Mouse (Mus musculus): ENCODE data around the gene Spsb4. TPM values are rescaled to one million over a fixed set of nuclear protein-coding genes. Genes with fewer than 3 reads are reported as not detected.
A peak's percentile ranks its signal among the peaks of the same experiment; 100 is the strongest.

Gene Spsb4
- 81.8 and 84.6 TPM in 2 replicates for polyA plus RNA-seq (2014; fragmentation: Nextera tagmentation; extraction: Ambion mirVana)

GRCm38 (mm10) chr9:97018677-97019147 is at the start of gene Spsb4:
Spsb4 (minus strand) TSS chr9:97018843.
- no peaks in the 10 kb centered on the region for H3K36me3 ChIP-seq (ENCODE audit: control insufficient read depth, insufficient read depth, low read length)
- H3K27me3 ChIP-seq (ENCODE audit: control insufficient read depth, insufficient read depth, low read length), result no peaks in the 10 kb centered on the region
- peaks cover 17% of the 10 kb centered on the region for H3K4me1 ChIP-seq (replicated peaks; ENCODE audit: control insufficient read depth, insufficient read depth, low read length)
- H3K9me3 ChIP-seq (ENCODE audit: control insufficient read depth, low read length), result no peaks in the 10 kb centered on the region
- ATAC-seq (replicated peaks; ENCODE audit: low FRiP score) (peak; percentile 92), DNase-seq (ENCODE audit: low spot score) (peak; percentile 97)
- peak within 1 kb of the TSS; percentile 69 for H3K4me2 ChIP-seq (ENCODE audit: low read depth, low read length, severe bottlenecking)
- H3K27ac ChIP-seq (ENCODE audit: low read depth, low read length), result peak within 1 kb of the TSS; percentile 98
- peak within 1 kb of the TSS; percentile 94 for H3K9ac ChIP-seq (ENCODE audit: low read length)
- under 1% methylated on average over 46 of the region's 47 CpGs for WGBS
- H3K4me3 ChIP-seq (ENCODE audit: low read depth, low read length), result peak within 1 kb of the TSS; percentile 72

GRCm38 (mm10) chr9:97067761-97068160 is 49.1 kb upstream of the Spsb4 start:
- no peaks in the 10 kb centered on the region for H3K27me3 ChIP-seq (ENCODE audit: control insufficient read depth, insufficient read depth, low read length)
- 78% methylated on average over 6 of the region's 6 CpGs for WGBS
- H3K9ac ChIP-seq (ENCODE audit: low read length), result no peak overlapping the region
- H3K36me3 ChIP-seq (ENCODE audit: control insufficient read depth, insufficient read depth, low read length), result no peaks in the 10 kb centered on the region
- DNase-seq (ENCODE audit: low spot score), result no peak
- H3K4me1 ChIP-seq (replicated peaks; ENCODE audit: control insufficient read depth, insufficient read depth, low read length), result no peaks in the 10 kb centered on the region
- H3K27ac ChIP-seq (ENCODE audit: low read depth, low read length), result no peak overlapping the region
- ATAC-seq (replicated peaks; ENCODE audit: low FRiP score), result no peak
- H3K4me3 ChIP-seq (ENCODE audit: low read depth, low read length), result no peak overlapping the region
- no peak overlapping the region for H3K4me2 ChIP-seq (ENCODE audit: low read depth, low read length, severe bottlenecking)
- H3K9me3 ChIP-seq (ENCODE audit: control insufficient read depth, low read length), result no peaks in the 10 kb centered on the region

GRCm38 (mm10) chr9:97065885-97066284 is 47.2 kb upstream of the Spsb4 start:
- Histone ChIP-seq H3K4me3 (ENCODE audit: low read depth, low read length) (no peak overlapping the region), H3K36me3 (ENCODE audit: control insufficient read depth, insufficient read depth, low read length) (no peaks in the 10 kb centered on the region), H3K27me3 (ENCODE audit: control insufficient read depth, insufficient read depth, low read length) (no peaks in the 10 kb centered on the region), H3K9me3 (ENCODE audit: control insufficient read depth, low read length) (no peaks in the 10 kb centered on the region), H3K9ac (ENCODE audit: low read length) (no peak overlapping the region), H3K4me1 (replicated peaks; ENCODE audit: control insufficient read depth, insufficient read depth, low read length) (0 out of 2 replicates have a peak, but pooled peaks cover 1% of the 10 kb centered on the region), H3K4me2 (ENCODE audit: low read depth, low read length, severe bottlenecking) (no peak overlapping the region), H3K27ac (ENCODE audit: low read depth, low read length) (no peak overlapping the region)
- ATAC-seq (replicated peaks; ENCODE audit: low FRiP score) (no peak), DNase-seq (ENCODE audit: low spot score) (no peak)
- 84% methylated on average over 4 of the region's 4 CpGs for WGBS

- no peak overlapping the region for H3K27ac ChIP-seq (ENCODE audit: low read depth, low read length)
- H3K27me3 ChIP-seq (ENCODE audit: control insufficient read depth, insufficient read depth, low read length), result no peaks in the 10 kb centered on the region
- H3K4me3 ChIP-seq (ENCODE audit: low read depth, low read length), result no peak overlapping the region
- DNase-seq (ENCODE audit: low spot score) (no peak), ATAC-seq (replicated peaks; ENCODE audit: low FRiP score) (no peak)
- WGBS, result 71% methylated on average over 5 of the region's 5 CpGs
- no peaks in the 10 kb centered on the region for H3K9me3 ChIP-seq (ENCODE audit: control insufficient read depth, low read length)
- H3K9ac ChIP-seq (ENCODE audit: low read length), result no peak overlapping the region
- H3K36me3 ChIP-seq (ENCODE audit: control insufficient read depth, insufficient read depth, low read length), result no peaks in the 10 kb centered on the region
- H3K4me1 ChIP-seq (replicated peaks; ENCODE audit: control insufficient read depth, insufficient read depth, low read length), result 0 out of 2 replicates have a peak, but pooled peaks cover 2% of the 10 kb centered on the region
- H3K4me2 ChIP-seq (ENCODE audit: low read depth, low read length, severe bottlenecking), result no peak overlapping the region
These were observed 46.6 kb upstream of the Spsb4 start for GRCm38 (mm10) chr9:97065216-97065615.

- ATAC-seq (replicated peaks; ENCODE audit: low FRiP score) (no peak), DNase-seq (ENCODE audit: low spot score) (no peak)
- WGBS, result 89% methylated on average over 1 of the region's 1 CpGs
- Histone ChIP-seq H3K4me3 (ENCODE audit: low read depth, low read length) (no peak overlapping the region), H3K27me3 (ENCODE audit: control insufficient read depth, insufficient read depth, low read length) (no peaks in the 10 kb centered on the region), H3K27ac (ENCODE audit: low read depth, low read length) (no peak overlapping the region), H3K4me2 (ENCODE audit: low read depth, low read length, severe bottlenecking) (no peak overlapping the region), H3K9ac (ENCODE audit: low read length) (no peak overlapping the region), H3K4me1 (replicated peaks; ENCODE audit: control insufficient read depth, insufficient read depth, low read length) (0 out of 2 replicates have a peak, but pooled peaks cover 2% of the 10 kb centered on the region), H3K36me3 (ENCODE audit: control insufficient read depth, insufficient read depth, low read length) (no peaks in the 10 kb centered on the region), H3K9me3 (ENCODE audit: control insufficient read depth, low read length) (no peaks in the 10 kb centered on the region)
These were observed 45.5 kb upstream of the Spsb4 start for GRCm38 (mm10) chr9:97064161-97064560.

- Histone ChIP-seq H3K36me3 (ENCODE audit: control insufficient read depth, insufficient read depth, low read length) (no peaks in the 10 kb centered on the region), H3K4me2 (ENCODE audit: low read depth, low read length, severe bottlenecking) (no peak overlapping the region), H3K4me1 (replicated peaks; ENCODE audit: control insufficient read depth, insufficient read depth, low read length) (peaks cover 3% of the 10 kb centered on the region; the same call in 1 of the 2 replicates), H3K9me3 (ENCODE audit: control insufficient read depth, low read length) (no peaks in the 10 kb centered on the region), H3K27me3 (ENCODE audit: control insufficient read depth, insufficient read depth, low read length) (no peaks in the 10 kb centered on the region), H3K27ac (ENCODE audit: low read depth, low read length) (no peak overlapping the region), H3K9ac (ENCODE audit: low read length) (no peak overlapping the region), H3K4me3 (ENCODE audit: low read depth, low read length) (no peak overlapping the region)
- 93% methylated on average over 9 of the region's 9 CpGs for WGBS
- ATAC-seq (replicated peaks; ENCODE audit: low FRiP score) (no peak), DNase-seq (ENCODE audit: low spot score) (no peak)
These were observed 43.1 kb upstream of the Spsb4 start for GRCm38 (mm10) chr9:97061696-97062095.

GRCm38 (mm10) chr9:97056541-97057338 is 38.1 kb upstream of the Spsb4 start:
- no peak overlapping the region for H3K4me3 ChIP-seq (ENCODE audit: low read depth, low read length)
- H3K9me3 ChIP-seq (ENCODE audit: control insufficient read depth, low read length), result no peaks in the 10 kb centered on the region
- H3K4me1 ChIP-seq (replicated peaks; ENCODE audit: control insufficient read depth, insufficient read depth, low read length), result peaks cover 11% of the 10 kb centered on the region
- DNase-seq (ENCODE audit: low spot score), result no peak
- 73% methylated on average over 18 of the region's 18 CpGs for WGBS
- no peaks in the 10 kb centered on the region for H3K27me3 ChIP-seq (ENCODE audit: control insufficient read depth, insufficient read depth, low read length)
- H3K4me2 ChIP-seq (ENCODE audit: low read depth, low read length, severe bottlenecking), result no peak overlapping the region
- no peak for ATAC-seq (replicated peaks; ENCODE audit: low FRiP score)
- 0 out of 2 replicates have a peak overlapping the region, but pooled peaks have one; percentile 6 for H3K27ac ChIP-seq (ENCODE audit: low read depth, low read length)
- H3K36me3 ChIP-seq (ENCODE audit: control insufficient read depth, insufficient read depth, low read length), result no peaks in the 10 kb centered on the region
- H3K9ac ChIP-seq (ENCODE audit: low read length), result no peak overlapping the region

GRCm38 (mm10) chr9:97055906-97056305 is 37.3 kb upstream of the Spsb4 start:
- H3K4me2 ChIP-seq (ENCODE audit: low read depth, low read length, severe bottlenecking), result no peak overlapping the region
- WGBS, result 48% methylated on average over 14 of the region's 14 CpGs
- no peak for DNase-seq (ENCODE audit: low spot score)
- 0 out of 2 replicates have a peak, but pooled peaks have one; percentile 40 for ATAC-seq (replicated peaks; ENCODE audit: low FRiP score)
- no peaks in the 10 kb centered on the region for H3K36me3 ChIP-seq (ENCODE audit: control insufficient read depth, insufficient read depth, low read length)
- H3K4me3 ChIP-seq (ENCODE audit: low read depth, low read length), result no peak overlapping the region
- no peak overlapping the region for H3K9ac ChIP-seq (ENCODE audit: low read length)
- peaks cover 11% of the 10 kb centered on the region for H3K4me1 ChIP-seq (replicated peaks; ENCODE audit: control insufficient read depth, insufficient read depth, low read length)
- no peaks in the 10 kb centered on the region for H3K27me3 ChIP-seq (ENCODE audit: control insufficient read depth, insufficient read depth, low read length)
- H3K9me3 ChIP-seq (ENCODE audit: control insufficient read depth, low read length), result no peaks in the 10 kb centered on the region
- H3K27ac ChIP-seq (ENCODE audit: low read depth, low read length), result no peak overlapping the region

Measured in forebrain, embryonic 11.5 days (tissue).